Mouse (Mus musculus) heart, postnatal 0 days (tissue): ENCODE measurements at regions not wholly inside any gene's neighbourhood (a gene's known extent, or its start where the extent isn't known, plus 50 kb on each side); places are given as distances from the start of the nearest gene placed in this dataset.

Source experiments
- CTCF ChIP-seq: IDR thresholded peaks from 2 replicates; pipeline ENCODE4 v1.5.1; 2016; ENCODE audit warnings: antibody characterized with exemption, control low read depth, low read depth
- EP300 ChIP-seq: IDR thresholded peaks from 2 replicates; pipeline ENCODE4 v1.6.1; 2016; ENCODE audit warnings: antibody characterized with exemption, low read depth

GRCm38 (mm10) chr6:51084656-51085055 lies 347.8 kb upstream of the Nfe2l3 start:
- TF ChIP-seq CTCF (no peak), EP300 (no peak)
